Mouse (Mus musculus) CH12.LX (cell line): ENCODE measurements around the gene Rbbp8nl. TPM values are rescaled to one million over a fixed set of nuclear protein-coding genes. Genes with fewer than 3 reads are reported as not detected.

Source experiments
- DNase-seq: peaks from one replicate; pipeline ENCODE4 v3.0.0-alpha.2; 2013; ENCODE audit errors: extremely low read depth
- H3K27ac ChIP-seq: 2 replicates; pipeline ENCODE4 v1.5.1; 2012; ENCODE audit warnings: low read depth, mild to moderate bottlenecking, control low read depth, moderate library complexity; ENCODE audit not compliant: insufficient read depth
- H3K27me3 ChIP-seq: replicated peaks from 2 replicates; pipeline ENCODE3; 2012; ENCODE audit warnings: inconsistent platforms
- H3K36me3 ChIP-seq, 2 experiments: replicated peaks in 1 of 2; 2 replicates each; pipeline versions ENCODE3 to v1.6.1; 2012; ENCODE audit warnings: inconsistent platforms in 1 of 2, low read length in 1 of 2, mild to moderate bottlenecking in 1 of 2, mixed read lengths in 1 of 2, moderate library complexity in 1 of 2; ENCODE audit not compliant: control insufficient read depth in 1 of 2, insufficient read depth in 1 of 2
- H3K4me1 ChIP-seq, 2 experiments: 2 replicates each; pipeline ENCODE4 v1.6.1; 2012; ENCODE audit warnings: inconsistent platforms in 1 of 2, moderate library complexity in 1 of 2; ENCODE audit not compliant: insufficient read depth in 2 of 2, control insufficient read depth in 1 of 2
- H3K4me2 ChIP-seq: 2 replicates; pipeline ENCODE4 v1.6.1; 2012; ENCODE audit warnings: low read depth, mild to moderate bottlenecking, control low read depth; ENCODE audit not compliant: poor library complexity, insufficient read depth, severe bottlenecking
- H3K4me3 ChIP-seq, 3 experiments: fragments of 150-350 bp in 1 of 3; sonication (generic) in 1 of 3; replicated peaks in 1 of 3; 2 replicates each; pipeline versions ENCODE3 to v1.5.1; 2011 to 2012; ENCODE audit warnings: low read depth in 2 of 3, low read length in 2 of 3, mild to moderate bottlenecking in 2 of 3, moderate library complexity in 2 of 3, control low read depth in 1 of 3, improper control_type of control experiment in 1 of 3, inconsistent platforms in 1 of 3, mixed read lengths in 1 of 3; ENCODE audit not compliant: poor library complexity in 1 of 3
- H3K79me2 ChIP-seq: replicated peaks from 2 replicates; pipeline ENCODE4 v1.6.1; 2012; ENCODE audit warnings: mild to moderate bottlenecking, moderate library complexity; ENCODE audit not compliant: control insufficient read depth, poor library complexity, insufficient read depth, severe bottlenecking; ENCODE audit errors: extremely low read depth
- H3K9ac ChIP-seq: 2 replicates; pipeline ENCODE4 v1.6.1; 2012; ENCODE audit warnings: low read depth, mild to moderate bottlenecking, control low read depth, moderate library complexity; ENCODE audit not compliant: insufficient read depth
- H3K9me3 ChIP-seq: replicated peaks from 2 replicates; pipeline ENCODE3; 2012; ENCODE audit warnings: low read length, inconsistent platforms, mixed read lengths
- CHD2 ChIP-seq: IDR thresholded peaks from 2 replicates; pipeline ENCODE4 v1.6.1; 2011; ENCODE audit warnings: low read length, improper control_type of control experiment
- ELF1 ChIP-seq: IDR thresholded peaks from 2 replicates; pipeline ENCODE4 v1.6.1; 2014; ENCODE audit warnings: low read depth, mild to moderate bottlenecking, inconsistent platforms, low read length, improper control_type of control experiment
- ETS1 ChIP-seq: conservative IDR thresholded peaks from 2 replicates; pipeline ENCODE4 v1.6.1; 2012; ENCODE audit warnings: low read depth, mild to moderate bottlenecking, inconsistent platforms, low read length, improper control_type of control experiment, moderate library complexity
- GABPA ChIP-seq: IDR thresholded peaks from 2 replicates; pipeline ENCODE4 v1.6.1; 2012; ENCODE audit warnings: low read depth, low read length, improper control_type of control experiment, inconsistent platforms; ENCODE audit not compliant: insufficient replicate concordance
- HCFC1 ChIP-seq: IDR thresholded peaks from 2 replicates; pipeline ENCODE4 v1.6.1; 2012; ENCODE audit warnings: low read depth, mild to moderate bottlenecking, inconsistent platforms, low read length, improper control_type of control experiment
- IRF4 ChIP-seq: IDR thresholded peaks from 2 replicates; pipeline ENCODE4 v1.6.1; 2014; ENCODE audit warnings: low read depth, mild to moderate bottlenecking, inconsistent platforms, low read length, improper control_type of control experiment
- JUN ChIP-seq: IDR thresholded peaks from 2 replicates; pipeline ENCODE4 v1.6.1; 2011; ENCODE audit warnings: low read depth, mild to moderate bottlenecking, low read length, improper control_type of control experiment, moderate library complexity; ENCODE audit not compliant: insufficient read depth
- JUND ChIP-seq: conservative IDR thresholded peaks from 2 replicates; pipeline ENCODE4 v1.6.1; 2011; ENCODE audit warnings: low read depth, low read length, improper control_type of control experiment
- MEF2A ChIP-seq: IDR thresholded peaks from 2 replicates; pipeline ENCODE4 v1.6.1; 2014; ENCODE audit warnings: low read depth, mild to moderate bottlenecking, inconsistent platforms, low read length, improper control_type of control experiment, borderline replicate concordance
- NRF1 ChIP-seq: IDR thresholded peaks from 2 replicates; pipeline ENCODE4 v1.6.1; 2014; ENCODE audit warnings: low read depth, mild to moderate bottlenecking, inconsistent platforms, low read length, improper control_type of control experiment, moderate library complexity
- PAX5 ChIP-seq: IDR thresholded peaks from 2 replicates; pipeline ENCODE4 v1.6.1; 2012; ENCODE audit warnings: low read length, inconsistent platforms, mixed read lengths
- POLR2A ChIP-seq: IDR thresholded peaks from 2 replicates; pipeline ENCODE4 v1.6.1; 2011; ENCODE audit warnings: low read depth, mild to moderate bottlenecking, improper control_type of control experiment, low read length
- POLR2AphosphoS2 ChIP-seq: IDR thresholded peaks from 2 replicates; pipeline ENCODE4 v1.6.1; 2011; ENCODE audit warnings: low read depth, low read length, improper control_type of control experiment
- SMC3 ChIP-seq: IDR thresholded peaks from 2 replicates; pipeline ENCODE4 v1.6.1; 2011; ENCODE audit warnings: low read depth, low read length, improper control_type of control experiment
- TCF12 ChIP-seq: IDR thresholded peaks from 2 replicates; pipeline ENCODE4 v1.6.1; 2014; ENCODE audit warnings: low read depth, mild to moderate bottlenecking, inconsistent platforms, low read length, improper control_type of control experiment
- ZKSCAN1 ChIP-seq: IDR thresholded peaks from 2 replicates; pipeline ENCODE4 v1.6.1; 2012; ENCODE audit warnings: low read depth, inconsistent platforms, low read length, improper control_type of control experiment, borderline replicate concordance
- dilution Hi-C: fragments of 300-500 bp; cut with MboI; formaldehyde crosslinking; loops from 2 replicates; pipeline ENCODE4 v1.14.3; 2020; ENCODE audit warnings: low sequenced_read_pairs; ENCODE audit not compliant: extremely low pct_unique_long_range_greater_than_20kb, extremely low pct_ligation_motif_present
- in situ Hi-C: fragments of 300-500 bp; cut with MboI; formaldehyde crosslinking; loops from 3 replicates; pipeline ENCODE4 v1.14.3; 2019; ENCODE audit warnings: low sequenced_read_pairs, low pct_ligation_motif_present, low pct_unique_long_range_greater_than_20kb, mixed read lengths
- polyA plus RNA-seq: library from polyadenylated mRNA; unstranded; fragments of >175 nt; gene quantifications from 2 replicates; pipeline ENCODE4 v1.2.1, GENCODE M21; 2012; ENCODE audit warnings: low read depth; ENCODE audit not compliant: insufficient read length
- total RNA-seq, 2 experiments: library from RNA; depleted of rRNA; stranded (reverse); fragments of 300-350 nt in 1 of 2; fragments of >200 nt in 1 of 2; gene quantifications; 2 replicates each; pipeline ENCODE4 v1.2.3; 2012 to 2014

Rbbp8nl gene
- total and polyA plus RNA-seq, 3 experiments = not detected

- no peaks in the 10 kb centered on the region for H3K79me2 ChIP-seq
- no peaks in the 10 kb centered on the region; a peak in 1 of 4 replicates for H3K4me1 ChIP-seq
- H3K9me3 ChIP-seq = no peaks in the 10 kb centered on the region
- H3K36me3 ChIP-seq = no peaks in the 10 kb centered on the region
- no peak for DNase-seq
- dilution Hi-C loops = no loop called here
- H3K4me2 ChIP-seq = no peak overlapping the region
- no peak overlapping the region for H3K27ac ChIP-seq
- H3K9ac ChIP-seq = no peak overlapping the region
- in situ Hi-C loops = loop anchor here (10.0 kb wide), 1 partner anchor 146 kb away; no protein-coding TSS in a partner anchor
- TF ChIP-seq NRF1 (no peak), ZKSCAN1 (no peak), SMC3 (no peak), CHD2 (no peak), JUND (no peak), GABPA (no peak)
- peaks cover 83% of the 10 kb centered on the region for H3K27me3 ChIP-seq
- no peak overlapping the region for H3K4me3 ChIP-seq
Observed at GRCm38 (mm10) chr2:180288966-180289365, 713 bp downstream of the Rbbp8nl start.

- no peaks in the 10 kb centered on the region for H3K9me3 ChIP-seq
- H3K4me3 ChIP-seq = no peak overlapping the region
- TF ChIP-seq JUN = no peak
- no peak for TF ChIP-seq IRF4
- TF ChIP-seq ELF1 = no peak
- no peak for TF ChIP-seq POLR2A
- TF ChIP-seq TCF12 = no peak
- no peak for TF ChIP-seq ZKSCAN1
- TF ChIP-seq MEF2A = no peak
- TF ChIP-seq POLR2AphosphoS2 = no peak
- no peak for TF ChIP-seq JUND
- TF ChIP-seq HCFC1 = no peak
- no peak for TF ChIP-seq ETS1
- TF ChIP-seq PAX5 = no peak
- TF ChIP-seq, all 38 proteins: peak for 0
- Histone ChIP-seq H3K4me1 (peaks cover 0 to 11% of the 10 kb centered on the region in 2 experiments; a peak in 2 of 4 replicates), H3K27ac (no peak overlapping the region), H3K36me3 (no peaks in the 10 kb centered on the region), H3K9ac (no peak overlapping the region), H3K4me2 (no peak overlapping the region), H3K79me2 (no peaks in the 10 kb centered on the region), H3K27me3 (peaks cover 94% of the 10 kb centered on the region)
- no peak for DNase-seq
- dilution Hi-C loops = no loop called here
- in situ Hi-C loops = loop anchor here (10.0 kb wide), 1 partner anchor 295 kb away; no protein-coding TSS in a partner anchor
Observed at GRCm38 (mm10) chr2:180279321-180279720, 10.4 kb downstream of the Rbbp8nl start.
